Mouse (Mus musculus): Measurements from ENCODE around the gene Ikbip. TPM values are rescaled to one million over a fixed set of nuclear protein-coding genes. Genes with fewer than 3 reads are reported as not detected.

Gene Ikbip
- polyA plus RNA-seq, 1 experiment: 23.8 TPM

GRCm38 (mm10) chr10:91098056-91098455, 15.3 kb downstream of the Ikbip start:
- no peaks in the 10 kb centered on the region for H3K4me1 ChIP-seq (ENCODE audit: control insufficient read depth, insufficient read depth, insufficient read length, low read length)
- no peak overlapping the region for H3K4me3 ChIP-seq (ENCODE audit: insufficient read depth, low read depth, low read length)
- no peak overlapping the region for H3K27ac ChIP-seq (replicated peaks; ENCODE audit: low read depth, low read length)

- no peaks in the 10 kb centered on the region for H3K4me1 ChIP-seq (ENCODE audit: control insufficient read depth, insufficient read depth, insufficient read length, low read length)
- H3K27ac ChIP-seq (replicated peaks; ENCODE audit: low read depth, low read length): no peak overlapping the region
- no peak overlapping the region for H3K4me3 ChIP-seq (ENCODE audit: insufficient read depth, low read depth, low read length)
Observed at GRCm38 (mm10) chr10:91100101-91100500, 17.4 kb downstream of the Ikbip start.

GRCm38 (mm10) chr10:91101936-91102335, 19.2 kb downstream of the Ikbip start:
- no peak overlapping the region for H3K4me3 ChIP-seq (ENCODE audit: insufficient read depth, low read depth, low read length)
- no peaks in the 10 kb centered on the region for H3K4me1 ChIP-seq (ENCODE audit: control insufficient read depth, insufficient read depth, insufficient read length, low read length)
- no peak overlapping the region for H3K27ac ChIP-seq (replicated peaks; ENCODE audit: low read depth, low read length)

GRCm38 (mm10) chr10:91102799-91103590, 20.3 kb downstream of the Ikbip start:
- Histone ChIP-seq H3K4me1 (ENCODE audit: control insufficient read depth, insufficient read depth, insufficient read length, low read length) (no peaks in the 10 kb centered on the region), H3K27ac (replicated peaks; ENCODE audit: low read depth, low read length) (no peak overlapping the region), H3K4me3 (ENCODE audit: insufficient read depth, low read depth, low read length) (no peak overlapping the region)

GRCm38 (mm10) chr10:91105981-91106380, 23.2 kb downstream of the Ikbip start:
- no peak overlapping the region for H3K27ac ChIP-seq (replicated peaks; ENCODE audit: low read depth, low read length)
- no peaks in the 10 kb centered on the region for H3K4me1 ChIP-seq (ENCODE audit: control insufficient read depth, insufficient read depth, insufficient read length, low read length)
- no peak overlapping the region for H3K4me3 ChIP-seq (ENCODE audit: insufficient read depth, low read depth, low read length)

GRCm38 (mm10) chr10:91109841-91110240, 27.1 kb downstream of the Ikbip start:
- Histone ChIP-seq H3K4me3 (ENCODE audit: insufficient read depth, low read depth, low read length) (no peak overlapping the region), H3K27ac (replicated peaks; ENCODE audit: low read depth, low read length) (no peak overlapping the region), H3K4me1 (ENCODE audit: control insufficient read depth, insufficient read depth, insufficient read length, low read length) (no peaks in the 10 kb centered on the region)

GRCm38 (mm10) chr10:91116958-91117357, 34.2 kb downstream of the Ikbip start:
- H3K27ac ChIP-seq (replicated peaks; ENCODE audit: low read depth, low read length): no peak overlapping the region
- no peak overlapping the region for H3K4me3 ChIP-seq (ENCODE audit: insufficient read depth, low read depth, low read length)
- no peaks in the 10 kb centered on the region for H3K4me1 ChIP-seq (ENCODE audit: control insufficient read depth, insufficient read depth, insufficient read length, low read length)

- Histone ChIP-seq H3K4me1 (ENCODE audit: control insufficient read depth, insufficient read depth, insufficient read length, low read length) (peaks cover 2% of the 10 kb centered on the region; the same call in 1 of the 2 replicates), H3K4me3 (ENCODE audit: insufficient read depth, low read depth, low read length) (peak overlapping the region; percentile 86), H3K27ac (replicated peaks; ENCODE audit: low read depth, low read length) (peak overlapping the region; percentile 97)
Observed at GRCm38 (mm10) chr10:91122646-91123045, 39.9 kb downstream of the Ikbip start.

- Histone ChIP-seq H3K4me3 (ENCODE audit: insufficient read depth, low read depth, low read length) (peak overlapping the region; percentile 86), H3K4me1 (ENCODE audit: control insufficient read depth, insufficient read depth, insufficient read length, low read length) (peaks cover 2% of the 10 kb centered on the region; the same call in 1 of the 2 replicates), H3K27ac (replicated peaks; ENCODE audit: low read depth, low read length) (peak overlapping the region; percentile 97)
Observed at GRCm38 (mm10) chr10:91123281-91123827, 40.6 kb downstream of the Ikbip start.

- peak within 1 kb of the TSS; percentile 86 for H3K4me3 ChIP-seq (ENCODE audit: insufficient read depth, low read depth, low read length)
- peaks cover 2% of the 10 kb centered on the region; the same call in 1 of the 2 replicates for H3K4me1 ChIP-seq (ENCODE audit: control insufficient read depth, insufficient read depth, insufficient read length, low read length)
- H3K27ac ChIP-seq (replicated peaks; ENCODE audit: low read depth, low read length): peak within 1 kb of the TSS; percentile 97
Observed at GRCm38 (mm10) chr10:91123828-91124822, 41.4 kb downstream of the Ikbip start, which contains the start of gene Slc25a3. Slc25a3 (minus strand) TSS chr10:91124059.

- H3K4me1 ChIP-seq (ENCODE audit: control insufficient read depth, insufficient read depth, insufficient read length, low read length): peaks cover 2% of the 10 kb centered on the region; the same call in 1 of the 2 replicates
- peak overlapping the region; percentile 28; the same call in 1 of the 2 replicates for H3K27ac ChIP-seq (replicated peaks; ENCODE audit: low read depth, low read length)
- H3K4me3 ChIP-seq (ENCODE audit: insufficient read depth, low read depth, low read length): no peak overlapping the region
Observed at GRCm38 (mm10) chr10:91126618-91127355, 44.0 kb downstream of the Ikbip start.

GRCm38 (mm10) chr10:91127395-91127794, 44.7 kb downstream of the Ikbip start:
- 0 out of 2 replicates have a peak overlapping the region, but pooled peaks have one; percentile 28 for H3K27ac ChIP-seq (replicated peaks; ENCODE audit: low read depth, low read length)
- H3K4me3 ChIP-seq (ENCODE audit: insufficient read depth, low read depth, low read length): no peak overlapping the region
- peaks cover 2% of the 10 kb centered on the region; the same call in 1 of the 2 replicates for H3K4me1 ChIP-seq (ENCODE audit: control insufficient read depth, insufficient read depth, insufficient read length, low read length)

- Histone ChIP-seq H3K4me1 (ENCODE audit: control insufficient read depth, insufficient read depth, insufficient read length, low read length) (peaks cover 2% of the 10 kb centered on the region; the same call in 1 of the 2 replicates), H3K27ac (replicated peaks; ENCODE audit: low read depth, low read length) (no peak overlapping the region), H3K4me3 (ENCODE audit: insufficient read depth, low read depth, low read length) (no peak overlapping the region)
Observed at GRCm38 (mm10) chr10:91128551-91129160, 45.9 kb downstream of the Ikbip start.

- Histone ChIP-seq H3K4me1 (ENCODE audit: control insufficient read depth, insufficient read depth, insufficient read length, low read length) (no peaks in the 10 kb centered on the region), H3K27ac (replicated peaks; ENCODE audit: low read depth, low read length) (no peak overlapping the region), H3K4me3 (ENCODE audit: insufficient read depth, low read depth, low read length) (no peak overlapping the region)
Observed at GRCm38 (mm10) chr10:91130792-91131191, 48.1 kb downstream of the Ikbip start.

All from brown adipose tissue, adult 24 weeks (tissue).